Mouse (Mus musculus): ENCODE measurements at regions not wholly inside any gene's neighbourhood (a gene's known extent, or its start where the extent isn't known, plus 50 kb on each side); places are given as distances from the start of the nearest gene placed in this dataset.
"Not testable (repeated sequence)": the region's sequence is repeated elsewhere in the genome, so short reads cannot be mapped to it uniquely, and the experiment has no call there.

GRCm38 (mm10) chr10:9327881-9328280 lies 347.1 kb downstream of the Samd5 start:
- intact Hi-C loops (cut with DNase I); DNase-seq (ENCODE audit: low spot score): not testable (repeated sequence)

GRCm38 (mm10) chr10:9312326-9312725 lies 362.7 kb downstream of the Samd5 start:
- intact Hi-C loops (cut with DNase I) = no loop called here
- no peak for DNase-seq (ENCODE audit: low spot score)

GRCm38 (mm10) chr10:9310346-9310745 lies 364.7 kb downstream of the Samd5 start:
- no peak for DNase-seq (ENCODE audit: low spot score)
- intact Hi-C loops (cut with DNase I) = no loop called here

- intact Hi-C loops (cut with DNase I) = no loop called here
Measured at GRCm38 (mm10) chr10:9296055-9296454, 379.0 kb downstream of the Samd5 start.

GRCm38 (mm10) chr10:9295269-9295668 lies 379.7 kb downstream of the Samd5 start:
- intact Hi-C loops (cut with DNase I) = no loop called here
- no peak for DNase-seq (ENCODE audit: low spot score)

More at GRCm38 (mm10) chr10:9296055-9296454, 379.0 kb downstream of the Samd5 start:
- no peak for DNase-seq (ENCODE audit: low spot score)

GRCm38 (mm10) chr10:9294620-9295019 lies 380.4 kb downstream of the Samd5 start:
- no peak for DNase-seq (ENCODE audit: low spot score)

GRCm38 (mm10) chr10:9291456-9292146 lies 383.4 kb downstream of the Samd5 start:
- DNase-seq (ENCODE audit: low spot score) = no peak
- intact Hi-C loops (cut with DNase I) = no loop called here

More at GRCm38 (mm10) chr10:9294620-9295019, 380.4 kb downstream of the Samd5 start:
- intact Hi-C loops (cut with DNase I) = no loop called here

- DNase-seq (ENCODE audit: low spot score) = no peak
- intact Hi-C loops (cut with DNase I) = no loop called here
Measured at GRCm38 (mm10) chr10:9272940-9273339, 387.1 kb upstream of the Sash1 start.

GRCm38 (mm10) chr10:9272243-9272642 lies 386.4 kb upstream of the Sash1 start:
- no peak for DNase-seq (ENCODE audit: low spot score)
- intact Hi-C loops (cut with DNase I) = no loop called here

GRCm38 (mm10) chr10:9265528-9265927 lies 379.7 kb upstream of the Sash1 start:
- DNase-seq (ENCODE audit: low spot score) = no peak
- intact Hi-C loops (cut with DNase I) = no loop called here

GRCm38 (mm10) chr10:9264309-9265000 lies 378.6 kb upstream of the Sash1 start:
- intact Hi-C loops (cut with DNase I) = no loop called here
- no peak for DNase-seq (ENCODE audit: low spot score)

GRCm38 (mm10) chr10:9258705-9259104 lies 372.8 kb upstream of the Sash1 start:
- DNase-seq (ENCODE audit: low spot score) = no peak
- intact Hi-C loops (cut with DNase I) = no loop called here

- DNase-seq (ENCODE audit: low spot score) = no peak
- intact Hi-C loops (cut with DNase I) = no loop called here
Measured at GRCm38 (mm10) chr10:9252941-9253217, 367.0 kb upstream of the Sash1 start.

GRCm38 (mm10) chr10:9252120-9252940 lies 366.5 kb upstream of the Sash1 start:
- intact Hi-C loops (cut with DNase I) = no loop called here
- no peak for DNase-seq (ENCODE audit: low spot score)

GRCm38 (mm10) chr10:9243281-9243618 lies 357.4 kb upstream of the Sash1 start:
- DNase-seq (ENCODE audit: low spot score) = no peak
- intact Hi-C loops (cut with DNase I) = no loop called here

- no peak for DNase-seq (ENCODE audit: low spot score)
- intact Hi-C loops (cut with DNase I) = no loop called here
Measured at GRCm38 (mm10) chr10:9242596-9243280, 356.9 kb upstream of the Sash1 start.

GRCm38 (mm10) chr10:9239956-9240355 lies 354.1 kb upstream of the Sash1 start:
- no peak for DNase-seq (ENCODE audit: low spot score)
- intact Hi-C loops (cut with DNase I) = no loop called here

GRCm38 (mm10) chr10:9231751-9232150 lies 345.9 kb upstream of the Sash1 start:
- no peak for DNase-seq (ENCODE audit: low spot score)
- intact Hi-C loops (cut with DNase I) = no loop called here

GRCm38 (mm10) chr10:9229116-9229515 lies 343.2 kb upstream of the Sash1 start:
- intact Hi-C loops (cut with DNase I) = no loop called here
- DNase-seq (ENCODE audit: low spot score) = no peak

GRCm38 (mm10) chr10:9227361-9227760 lies 341.5 kb upstream of the Sash1 start:
- no peak for DNase-seq (ENCODE audit: low spot score)
- intact Hi-C loops (cut with DNase I) = no loop called here

- no peak for DNase-seq (ENCODE audit: low spot score)
- intact Hi-C loops (cut with DNase I) = no loop called here
Measured at GRCm38 (mm10) chr10:9210646-9211045, 324.8 kb upstream of the Sash1 start.

Measured in heart, postnatal 25 days (tissue).